Mouse (Mus musculus): Measurements from ENCODE around the gene Jaml. TPM values are rescaled to one million over a fixed set of nuclear protein-coding genes. Genes with fewer than 3 reads are reported as not detected.
A peak's percentile ranks its signal among the peaks of the same experiment; 100 is the strongest.

Gene Jaml
- polyA plus RNA-seq, 1 experiment from 2014 or later: 0.70 TPM

- WGBS: 2% methylated on average over 13 of the region's 13 CpGs
- Histone ChIP-seq H3K27me3 (ENCODE audit: insufficient read depth, low read length) (no peaks in the 10 kb centered on the region; the same call in 1 of the 2 replicates), H3K9me3 (replicated peaks; ENCODE audit: low read length) (no peaks in the 10 kb centered on the region), H3K4me2 (ENCODE audit: low read length) (peak within 1 kb of the TSS; percentile 67), H3K27ac (peak within 1 kb of the TSS; percentile 73), H3K4me1 (replicated peaks; ENCODE audit: insufficient read depth, low read length) (peaks cover 11% of the 10 kb centered on the region; the same call in 1 of the 2 replicates), H3K36me3 (ENCODE audit: insufficient read depth, low read length) (no peaks in the 10 kb centered on the region), H3K4me3 (replicated peaks; ENCODE audit: low read depth, low read length) (peak within 1 kb of the TSS; percentile 66), H3K9ac (ENCODE audit: low read depth, low read length) (peak within 1 kb of the TSS; percentile 69)
- DNase-seq (ENCODE audit: low spot score) (peak; percentile 94), ATAC-seq (replicated peaks; ENCODE audit: low FRiP score, low read depth) (0 out of 2 replicates have a peak, but pooled peaks have one; percentile 53)
- no peak for TF ChIP-seq CTCF (IDR thresholded peaks at IDR 0.05; ENCODE audit: low read depth)
These were observed 38.9 kb downstream of the Jaml start, which contains the start of gene Scn2b for GRCm38 (mm10) chr9:45117741-45118431. TSS of gene Scn2b (plus strand) at chr9:45117782.

GRCm38 (mm10) chr9:45118552-45118951, 39.6 kb downstream of the Jaml start:
- DNase-seq (ENCODE audit: low spot score) (no peak), ATAC-seq (replicated peaks; ENCODE audit: low FRiP score, low read depth) (no peak)
- Histone ChIP-seq H3K4me1 (replicated peaks; ENCODE audit: insufficient read depth, low read length) (peaks cover 11% of the 10 kb centered on the region; the same call in 1 of the 2 replicates), H3K27me3 (ENCODE audit: insufficient read depth, low read length) (no peaks in the 10 kb centered on the region; the same call in 1 of the 2 replicates), H3K4me3 (replicated peaks; ENCODE audit: low read depth, low read length) (peak overlapping the region; percentile 66), H3K9me3 (replicated peaks; ENCODE audit: low read length) (no peaks in the 10 kb centered on the region), H3K9ac (ENCODE audit: low read depth, low read length) (peak overlapping the region; percentile 69), H3K27ac (no peak overlapping the region), H3K4me2 (ENCODE audit: low read length) (peak overlapping the region; percentile 67), H3K36me3 (ENCODE audit: insufficient read depth, low read length) (no peaks in the 10 kb centered on the region)
- no peak for TF ChIP-seq CTCF (IDR thresholded peaks at IDR 0.05; ENCODE audit: low read depth)
- WGBS: 23% methylated on average over 10 of the region's 10 CpGs

DNA sequence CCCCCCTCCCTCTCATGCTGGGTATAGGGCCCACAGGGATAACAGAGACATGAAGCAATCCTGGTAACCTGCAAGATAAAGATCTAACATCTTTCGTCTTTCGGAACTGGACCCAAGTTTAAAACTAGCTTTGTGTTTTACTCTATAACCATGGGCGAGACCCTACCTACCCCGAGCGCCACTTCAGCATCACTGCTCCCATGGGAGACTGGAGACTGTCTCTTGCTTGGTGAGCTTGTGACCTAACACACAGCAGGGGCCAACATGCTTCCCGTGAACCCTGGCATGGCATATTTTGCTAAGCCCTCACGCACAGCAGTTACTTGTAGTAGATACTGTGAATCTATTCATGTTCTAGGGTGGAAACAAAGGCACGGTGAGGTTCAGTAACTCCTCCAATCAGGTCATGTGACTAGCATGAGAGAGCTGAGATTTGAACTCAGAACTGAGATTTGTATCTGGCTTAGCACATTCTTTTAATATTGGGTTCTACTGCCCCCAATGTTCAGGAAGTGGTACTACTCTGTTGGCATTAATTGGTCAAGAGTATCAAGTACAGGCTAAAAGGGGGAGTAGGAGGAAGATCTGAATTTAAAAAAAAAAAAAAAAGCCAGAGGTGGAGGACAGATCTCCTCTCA, 40.5 kb downstream of the Jaml start:
- Histone ChIP-seq H3K9ac (ENCODE audit: low read depth, low read length) (no peak overlapping the region), H3K4me2 (ENCODE audit: low read length) (no peak overlapping the region)
- no peak for DNase-seq (ENCODE audit: low spot score)

DNA sequence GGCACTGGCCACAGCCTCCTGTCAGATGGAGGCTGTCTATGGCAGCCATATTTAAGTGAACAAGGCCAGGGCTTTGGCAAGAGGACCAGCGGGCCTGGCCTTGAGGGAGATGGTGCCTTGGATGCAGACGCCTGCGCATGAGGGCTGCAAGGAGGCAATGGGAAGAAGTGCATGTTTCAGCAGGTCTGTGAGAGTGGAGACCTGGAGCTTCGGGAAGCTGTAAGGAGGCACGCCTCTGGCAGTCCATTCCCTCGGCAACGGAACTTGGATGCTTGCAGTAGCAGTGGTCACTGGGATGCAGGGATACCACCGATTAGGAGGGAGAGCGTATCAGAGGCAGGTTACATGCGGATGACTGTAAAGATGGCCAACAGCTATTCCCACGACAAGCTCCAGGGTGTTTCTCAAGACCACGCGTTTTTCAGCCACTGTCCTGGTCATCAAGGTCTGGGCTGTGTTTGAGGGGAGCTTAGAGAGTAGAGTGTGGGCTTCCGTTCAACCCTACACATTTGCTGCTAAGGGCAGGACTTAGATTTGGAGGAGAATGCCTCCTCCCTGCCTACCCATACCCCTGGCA, 41.1 kb downstream of the Jaml start:
- peaks cover 11% of the 10 kb centered on the region; the same call in 1 of the 2 replicates for H3K4me1 ChIP-seq (replicated peaks; ENCODE audit: insufficient read depth, low read length)
- H3K36me3 ChIP-seq (ENCODE audit: insufficient read depth, low read length): no peaks in the 10 kb centered on the region
- no peaks in the 10 kb centered on the region; the same call in 1 of the 2 replicates for H3K27me3 ChIP-seq (ENCODE audit: insufficient read depth, low read length)
- H3K4me2 ChIP-seq (ENCODE audit: low read length): no peak overlapping the region
- no peak overlapping the region for H3K9ac ChIP-seq (ENCODE audit: low read depth, low read length)
- 89% methylated on average over 14 of the region's 14 CpGs for WGBS
- no peak for DNase-seq (ENCODE audit: low spot score)
- H3K4me3 ChIP-seq (replicated peaks; ENCODE audit: low read depth, low read length): no peak overlapping the region
- H3K9me3 ChIP-seq (replicated peaks; ENCODE audit: low read length): no peaks in the 10 kb centered on the region
- H3K27ac ChIP-seq: no peak overlapping the region
- TF ChIP-seq CTCF (IDR thresholded peaks at IDR 0.05; ENCODE audit: low read depth): no peak
- ATAC-seq (replicated peaks; ENCODE audit: low FRiP score, low read depth): no peak

More for the DNA sequence above, 40.5 kb downstream of the Jaml start:
- peak; percentile 47; the same call in 1 of the 2 replicates for TF ChIP-seq CTCF (IDR thresholded peaks at IDR 0.05; ENCODE audit: low read depth)
- Histone ChIP-seq H3K4me3 (replicated peaks; ENCODE audit: low read depth, low read length) (no peak overlapping the region), H3K27ac (no peak overlapping the region), H3K9me3 (replicated peaks; ENCODE audit: low read length) (no peaks in the 10 kb centered on the region), H3K27me3 (ENCODE audit: insufficient read depth, low read length) (no peaks in the 10 kb centered on the region; the same call in 1 of the 2 replicates), H3K4me1 (replicated peaks; ENCODE audit: insufficient read depth, low read length) (peaks cover 11% of the 10 kb centered on the region; the same call in 1 of the 2 replicates), H3K36me3 (ENCODE audit: insufficient read depth, low read length) (no peaks in the 10 kb centered on the region)
- ATAC-seq (replicated peaks; ENCODE audit: low FRiP score, low read depth): no peak
- WGBS: 91% methylated on average over 8 of the region's 8 CpGs

DNA sequence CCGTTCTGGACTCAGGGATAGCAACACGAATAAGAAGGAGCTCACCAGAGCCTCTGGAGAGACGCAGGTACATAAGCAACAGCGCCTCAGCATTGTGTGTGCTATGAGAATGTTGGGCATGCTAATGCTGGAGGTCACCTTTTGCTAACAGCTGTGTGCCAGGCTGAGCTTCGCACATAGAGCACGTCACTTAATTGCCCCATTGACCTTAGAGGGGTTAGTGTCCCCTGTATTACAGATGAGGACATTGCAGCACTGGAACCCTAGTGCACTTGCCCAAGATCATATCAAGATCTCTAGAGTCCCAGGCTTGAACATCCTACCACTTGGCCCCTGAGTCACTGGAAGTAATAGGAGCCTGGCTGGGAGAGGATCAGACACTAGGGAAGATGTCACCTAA, 41.6 kb downstream of the Jaml start:
- no peak for TF ChIP-seq CTCF (IDR thresholded peaks at IDR 0.05; ENCODE audit: low read depth)
- Histone ChIP-seq H3K27ac (no peak overlapping the region), H3K4me1 (replicated peaks; ENCODE audit: insufficient read depth, low read length) (peaks cover 11% of the 10 kb centered on the region; the same call in 1 of the 2 replicates), H3K4me3 (replicated peaks; ENCODE audit: low read depth, low read length) (no peak overlapping the region), H3K9ac (ENCODE audit: low read depth, low read length) (no peak overlapping the region), H3K36me3 (ENCODE audit: insufficient read depth, low read length) (no peaks in the 10 kb centered on the region), H3K27me3 (ENCODE audit: insufficient read depth, low read length) (no peaks in the 10 kb centered on the region; the same call in 1 of the 2 replicates), H3K9me3 (replicated peaks; ENCODE audit: low read length) (no peaks in the 10 kb centered on the region), H3K4me2 (ENCODE audit: low read length) (no peak overlapping the region)
- no peak for DNase-seq (ENCODE audit: low spot score)
- 92% methylated on average over 6 of the region's 6 CpGs for WGBS
- ATAC-seq (replicated peaks; ENCODE audit: low FRiP score, low read depth): no peak

GRCm38 (mm10) chr9:45121001-45121400, 42.0 kb downstream of the Jaml start:
- Histone ChIP-seq H3K9ac (ENCODE audit: low read depth, low read length) (no peak overlapping the region), H3K4me1 (replicated peaks; ENCODE audit: insufficient read depth, low read length) (peaks cover 11% of the 10 kb centered on the region; the same call in 1 of the 2 replicates), H3K4me2 (ENCODE audit: low read length) (no peak overlapping the region), H3K4me3 (replicated peaks; ENCODE audit: low read depth, low read length) (no peak overlapping the region), H3K27ac (no peak overlapping the region), H3K27me3 (ENCODE audit: insufficient read depth, low read length) (no peaks in the 10 kb centered on the region; the same call in 1 of the 2 replicates), H3K9me3 (replicated peaks; ENCODE audit: low read length) (no peaks in the 10 kb centered on the region), H3K36me3 (ENCODE audit: insufficient read depth, low read length) (no peaks in the 10 kb centered on the region)
- WGBS: 63% methylated on average over 6 of the region's 6 CpGs
- ATAC-seq (replicated peaks; ENCODE audit: low FRiP score, low read depth) (no peak), DNase-seq (ENCODE audit: low spot score) (no peak)
- no peak for TF ChIP-seq CTCF (IDR thresholded peaks at IDR 0.05; ENCODE audit: low read depth)
